In the genomic region with DNA sequence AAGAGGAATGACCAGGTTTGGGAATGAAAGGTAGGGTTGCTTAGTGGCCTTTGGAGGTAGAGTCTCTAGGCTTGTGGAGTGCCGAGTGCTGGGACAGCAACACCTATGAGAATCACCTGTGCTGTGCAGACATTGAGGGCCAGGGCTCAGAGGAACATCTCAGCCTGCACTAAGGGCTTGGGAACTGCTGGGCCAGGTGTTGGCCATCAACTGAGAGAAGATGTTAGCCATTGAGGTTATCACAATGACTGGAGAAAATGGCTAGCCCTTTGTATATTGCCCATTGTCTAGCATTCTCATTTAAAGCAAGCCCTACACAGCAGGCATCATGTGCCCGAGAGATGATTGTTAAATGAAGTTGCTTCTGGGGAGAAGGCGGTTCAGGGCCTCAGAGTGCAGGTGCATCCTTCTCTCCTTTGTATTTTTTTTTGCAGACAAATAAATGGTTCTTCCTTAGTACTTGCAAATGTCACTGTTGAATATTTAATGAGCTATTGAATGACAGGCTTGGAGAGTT, we compare ENCODE assay signal across 12 mouse cellular contexts. TPM values are rescaled to one million over a fixed set of nuclear protein-coding genes. Genes with fewer than 3 reads are reported as not detected.
DNase-seq lines count a peak whose midpoint lies in the region; ATAC-seq lines count a peak whose summit lies in the region.
"Had no signal": no experiment of that assay in that cellular context is flagged by ENCODE, and none has a peak within 500 bp of the region (broad histone marks: within the 10 kb centered on the region; RNA-seq: fewer than 3 reads in every experiment).

No protein-coding gene starts in this region.

- WGBS in heart, embryonic 14.5 days: 90% methylated on average over 3 of the region's 3 CpGs
- 44% methylated on average over 3 of the region's 3 CpGs for WGBS in hindbrain, embryonic 11.5 days

- H3K4me1 ChIP-seq in heart, embryonic 14.5 days (ENCODE audit: control insufficient read depth in 2 of 2, insufficient read depth in 2 of 2, low read length in 2 of 2): peaks cover 26 to 42% of the 10 kb centered on the region in 2 experiments
- H3K4me1 ChIP-seq in hindbrain, embryonic 11.5 days (replicated peaks; ENCODE audit: control insufficient read depth, insufficient read depth, low read length): no peaks in the 10 kb centered on the region; the same call in 1 of the 2 replicates

- 0 out of 2 replicates have a peak overlapping the region, but pooled peaks have one; percentile 28 for H3K9ac ChIP-seq in heart, embryonic 14.5 days (ENCODE audit: low read length)
- no peak overlapping the region for H3K9ac ChIP-seq in hindbrain, embryonic 11.5 days (ENCODE audit: low read depth, low read length)
- H3K9ac ChIP-seq: embryonic facial prominence, embryonic 15.5 days; liver, embryonic 15.5 days had no signal

- H3K27me3 ChIP-seq in heart, embryonic 14.5 days (ENCODE audit: control insufficient read depth, insufficient read depth, low read length): no peaks in the 10 kb centered on the region
- no peaks in the 10 kb centered on the region for H3K27me3 ChIP-seq in hindbrain, embryonic 11.5 days (ENCODE audit: control insufficient read depth, insufficient read depth, low read length)
- H3K27me3 ChIP-seq: embryonic facial prominence, embryonic 15.5 days; liver, embryonic 15.5 days had no signal

- no peaks in the 10 kb centered on the region for H3K9me3 ChIP-seq in heart, embryonic 14.5 days (ENCODE audit: control insufficient read depth, low read length)
- H3K9me3 ChIP-seq in hindbrain, embryonic 11.5 days (ENCODE audit: control insufficient read depth, low read length): no peaks in the 10 kb centered on the region
- H3K9me3 ChIP-seq: embryonic facial prominence, embryonic 15.5 days; liver, embryonic 15.5 days had no signal

- ATAC-seq in heart, embryonic 14.5 days (ENCODE audit: insufficient number of reproducible peaks, insufficient read depth, low FRiP score, low read depth): no peak
- no peak for ATAC-seq in hindbrain, embryonic 11.5 days (ENCODE audit: low FRiP score)

- H3K4me3 ChIP-seq in heart, embryonic 14.5 days (ENCODE audit: control insufficient read depth in 1 of 2, insufficient read depth in 1 of 2, low read depth in 1 of 2, low read length in 2 of 2): no peak overlapping the region
- no peak overlapping the region for H3K4me3 ChIP-seq in hindbrain, embryonic 11.5 days (ENCODE audit: low read depth, low read length)
- H3K4me3 ChIP-seq: embryonic facial prominence, embryonic 15.5 days; liver, embryonic 15.5 days had no signal

- no peak overlapping the region for H3K4me2 ChIP-seq in heart, embryonic 14.5 days (ENCODE audit: low read length)
- no peak overlapping the region for H3K4me2 ChIP-seq in hindbrain, embryonic 11.5 days (replicated peaks; ENCODE audit: low read depth, low read length)
- H3K4me2 ChIP-seq: embryonic facial prominence, embryonic 15.5 days; liver, embryonic 15.5 days had no signal

- DNase-seq in heart, adult 9 months (ENCODE audit: low spot score in 2 of 2): no peak
- peak; percentile 43 for DNase-seq in thymus, postnatal 0 days (ENCODE audit: low spot score)
- DNase-seq in thymus, adult 18-20 months: no peak
- DNase-seq in hindbrain, embryonic 11.5 days (ENCODE audit: low spot score): no peak
- DNase-seq in MN1 (ENCODE audit: low spot score): no peak
- no peak for DNase-seq in ovary, postnatal 10 days (ENCODE audit: low spot score)
- DNase-seq: adrenal gland, adult 8-10 months; lung, postnatal 4 days; right cerebral cortex, postnatal 4 days had no signal

- H3K27ac ChIP-seq in heart, embryonic 14.5 days (replicated peaks in 1 of 2; ENCODE audit: control insufficient read depth in 1 of 2, insufficient read depth in 1 of 2, low read depth in 2 of 2, low read length in 2 of 2): 0 out of 4 replicates have a peak overlapping the region, but pooled peaks of 1 of the 2 experiments have one; percentile 12
- peak overlapping the region; percentile 34 for H3K27ac ChIP-seq in hindbrain, embryonic 11.5 days (ENCODE audit: low read depth, low read length)
- H3K27ac ChIP-seq: embryonic facial prominence, embryonic 15.5 days; liver, embryonic 15.5 days had no signal

- H3K36me3 ChIP-seq in heart, embryonic 14.5 days (ENCODE audit: control insufficient read depth, insufficient read depth, low read length): peaks cover 4% of the 10 kb centered on the region; the same call in 1 of the 2 replicates
- H3K36me3 ChIP-seq in hindbrain, embryonic 11.5 days (ENCODE audit: control insufficient read depth, insufficient read depth, low read length): no peaks in the 10 kb centered on the region
- H3K36me3 ChIP-seq: embryonic facial prominence, embryonic 15.5 days; liver, embryonic 15.5 days had no signal

RNA-seq across cellular contexts. Expression of a gene that starts 10.1 kb away (rescaled TPM):
- polyA plus RNA-seq in heart, embryonic 14.5 days (2014; fragmentation: Nextera tagmentation; extraction: Ambion mirVana): 13.0 and 16.3 TPM in 2 replicates
- polyA plus RNA-seq in thymus, postnatal 0 days (2015; fragmentation: Nextera tagmentation; extraction: Ambion mirVana): 23.8 and 34.3 TPM in 2 replicates
- 8.1 and 8.4 TPM in 2 replicates for polyA plus RNA-seq in hindbrain, embryonic 11.5 days (2014; fragmentation: Nextera tagmentation; extraction: Ambion mirVana)

RNA-seq across cellular contexts. Expression of a gene that starts 30.0 kb away (rescaled TPM):
- 3.4 and 3.7 TPM in 2 replicates for polyA plus RNA-seq in heart, embryonic 14.5 days (2014; fragmentation: Nextera tagmentation; extraction: Ambion mirVana)
- polyA plus RNA-seq in thymus, postnatal 0 days (2015; fragmentation: Nextera tagmentation; extraction: Ambion mirVana): 1.8 and 3.3 TPM in 2 replicates
- polyA plus RNA-seq in hindbrain, embryonic 11.5 days (2014; fragmentation: Nextera tagmentation; extraction: Ambion mirVana): 4.4 and 5.6 TPM in 2 replicates

RNA-seq across cellular contexts. Expression of a gene that starts 59.8 kb away (rescaled TPM):
- polyA plus RNA-seq in heart, embryonic 14.5 days (2014; fragmentation: Nextera tagmentation; extraction: Ambion mirVana): 6.4 and 6.7 TPM in 2 replicates
- 11.5 and 12.3 TPM in 2 replicates for polyA plus RNA-seq in thymus, postnatal 0 days (2015; fragmentation: Nextera tagmentation; extraction: Ambion mirVana)
- polyA plus RNA-seq in hindbrain, embryonic 11.5 days (2014; fragmentation: Nextera tagmentation; extraction: Ambion mirVana): 7.4 and 10.7 TPM in 2 replicates

RNA-seq across cellular contexts. Expression of a gene that starts 59.9 kb away (rescaled TPM):
- polyA plus RNA-seq in heart, embryonic 14.5 days (2014; fragmentation: Nextera tagmentation; extraction: Ambion mirVana): 220 and 249 TPM in 2 replicates
- polyA plus RNA-seq in thymus, postnatal 0 days (2015; fragmentation: Nextera tagmentation; extraction: Ambion mirVana): 198 and 215 TPM in 2 replicates
- polyA plus RNA-seq in hindbrain, embryonic 11.5 days (2014; fragmentation: Nextera tagmentation; extraction: Ambion mirVana): 220 and 231 TPM in 2 replicates
